Mouse (Mus musculus) CH12.LX (cell line): ENCODE results near the gene 2010300C02Rik.

Experiments
- CTCF ChIP-seq, 2 experiments: IDR thresholded peaks in 1 of 2; conservative IDR thresholded peaks in 1 of 2; 2 replicates each; pipeline ENCODE4 v1.5.1; 2011 to 2012; ENCODE audit warnings: low read depth in 2 of 2, low read length in 2 of 2, improper control_type of control experiment in 1 of 2, inconsistent platforms in 1 of 2, mild to moderate bottlenecking in 1 of 2, moderate library complexity in 1 of 2
- HCFC1 ChIP-seq: IDR thresholded peaks from 2 replicates; pipeline ENCODE4 v1.6.1; 2012; ENCODE audit warnings: low read depth, mild to moderate bottlenecking, inconsistent platforms, low read length, improper control_type of control experiment
- RAD21 ChIP-seq: IDR thresholded peaks from 2 replicates; pipeline ENCODE4 v1.6.1; 2011; ENCODE audit warnings: low read depth, mild to moderate bottlenecking, low read length, improper control_type of control experiment, moderate library complexity

DNA sequence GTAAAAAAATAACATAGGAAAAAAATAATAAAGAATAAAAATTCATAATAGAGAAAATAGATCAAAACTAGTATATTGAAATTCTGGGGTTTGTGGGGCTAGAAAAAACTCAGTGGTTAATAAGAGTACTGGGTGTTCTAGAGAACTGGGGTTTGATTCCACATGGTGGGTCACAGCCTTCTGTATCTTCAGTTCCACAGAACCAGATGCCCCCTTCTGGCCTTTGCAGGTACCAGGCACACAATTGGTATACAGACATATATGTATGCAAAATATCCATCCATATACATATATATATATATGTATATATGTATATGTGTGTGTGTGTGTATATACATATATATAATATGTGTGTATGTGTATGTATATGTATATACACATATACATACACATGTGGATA lies 39.5 kb upstream of the 2010300C02Rik start:
- TF ChIP-seq CTCF (conservative IDR thresholded peaks at IDR 0.05 in 1 of 2, IDR thresholded peaks at IDR 0.05 in 1 of 2; ENCODE audit: low read depth in 2 of 2, low read length in 2 of 2), result peak in 1 of 2 experiments; percentile 51; a peak in 2 of 4 replicates
- TF ChIP-seq HCFC1, result no peak
- TF ChIP-seq RAD21, result peak; percentile 25
